Mouse (Mus musculus): ENCODE measurements around the gene Cfap65. TPM values are rescaled to one million over a fixed set of nuclear protein-coding genes. Genes with fewer than 3 reads are reported as not detected.
A peak's percentile ranks its signal among the peaks of the same experiment; 100 is the strongest.

Gene Cfap65
- total and polyA plus RNA-seq, 3 experiments = 2.3 TPM; not detected in 2

DNA sequence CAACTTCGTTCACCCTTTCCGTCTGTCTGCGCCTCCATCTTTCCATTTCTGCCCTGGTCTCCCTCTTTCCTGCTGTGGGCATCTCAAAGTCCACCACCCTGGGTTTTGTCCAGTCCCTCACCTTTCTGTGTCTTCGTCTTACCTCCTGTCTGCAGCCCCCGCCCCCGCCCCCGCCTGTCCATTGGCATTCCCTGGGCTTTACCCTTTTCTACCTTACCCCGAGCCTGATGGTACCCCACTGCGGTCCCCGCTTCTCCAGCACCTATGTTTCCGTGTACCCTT, 79.0 kb downstream of the Cfap65 start:
- no peak for TF ChIP-seq EP300 (IDR thresholded peaks at IDR 0.05; ENCODE audit: insufficient read depth, low read depth, low read length)
- no peak for TF ChIP-seq POLR2A (IDR thresholded peaks at IDR 0.05; ENCODE audit: insufficient read depth, low read depth, low read length)
- no peak for TF ChIP-seq CTCF (IDR thresholded peaks at IDR 0.05)
- DNase-seq = no peak
- Histone ChIP-seq H3K27me3 (ENCODE audit: control insufficient read depth, insufficient read depth, low read length) (peaks cover 33% of the 10 kb centered on the region), H3K79me2 (replicated peaks; ENCODE audit: control insufficient read depth, insufficient read depth, low read length) (no peaks in the 10 kb centered on the region), H3K4me3 (no peak overlapping the region), H3K27ac (no peak overlapping the region), H3K9ac (ENCODE audit: low read depth, low read length) (no peak overlapping the region), H3K36me3 (ENCODE audit: control insufficient read depth, insufficient read depth, low read length) (no peaks in the 10 kb centered on the region), H3K4me1 (ENCODE audit: control insufficient read depth, insufficient read depth, low read length) (no peaks in the 10 kb centered on the region)
- 6% methylated on average over 11 of the region's 11 CpGs for WGBS
- intact Hi-C loops (cut with DNase I) = no loop called here

DNA sequence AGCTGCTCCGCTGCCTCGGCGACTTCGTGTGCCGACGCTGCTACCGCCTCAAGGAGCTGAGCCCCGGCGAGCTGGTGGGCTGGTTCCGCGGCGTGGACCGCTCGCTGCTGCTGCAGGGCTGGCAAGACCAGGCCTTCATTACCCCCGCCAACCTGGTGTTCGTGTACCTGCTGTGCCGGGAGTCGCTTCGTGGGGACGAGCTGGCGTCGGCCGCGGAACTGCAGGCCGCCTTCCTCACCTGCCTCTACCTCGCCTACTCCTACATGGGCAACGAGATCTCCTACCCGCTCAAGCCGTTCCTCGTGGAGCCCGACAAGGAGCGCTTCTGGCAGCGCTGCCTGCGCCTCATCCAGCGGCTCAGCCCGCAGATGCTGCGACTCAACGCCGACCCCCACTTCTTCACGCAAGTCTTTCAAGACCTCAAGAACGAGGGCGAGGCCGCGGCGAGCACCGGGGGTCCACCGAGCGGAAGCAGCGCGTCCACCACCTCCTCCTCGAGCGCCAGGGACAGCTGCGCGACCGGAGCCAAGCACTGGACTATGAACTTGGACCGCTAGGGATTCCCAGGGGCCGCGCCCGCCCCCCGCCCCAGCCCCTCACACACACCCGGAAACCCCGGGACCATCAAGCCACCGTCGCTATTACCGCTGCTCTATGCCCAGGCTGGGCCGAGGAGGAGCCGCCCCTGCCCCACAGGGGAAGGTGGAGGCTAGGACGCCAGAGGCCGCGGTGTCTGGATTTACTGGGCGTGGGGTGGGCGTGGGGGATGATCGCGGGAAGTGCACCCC, 79.6 kb downstream of the Cfap65 start:
- no peaks in the 10 kb centered on the region for H3K79me2 ChIP-seq (replicated peaks; ENCODE audit: control insufficient read depth, insufficient read depth, low read length)
- intact Hi-C loops (cut with DNase I) = no loop called here
- no peaks in the 10 kb centered on the region for H3K36me3 ChIP-seq (ENCODE audit: control insufficient read depth, insufficient read depth, low read length)
- no peak overlapping the region for H3K4me3 ChIP-seq
- H3K9ac ChIP-seq (ENCODE audit: low read depth, low read length) = no peak overlapping the region
- WGBS = 1% methylated on average over 74 of the region's 74 CpGs
- peaks cover 36% of the 10 kb centered on the region for H3K27me3 ChIP-seq (ENCODE audit: control insufficient read depth, insufficient read depth, low read length)
- DNase-seq = no peak
- H3K4me1 ChIP-seq (ENCODE audit: control insufficient read depth, insufficient read depth, low read length) = no peaks in the 10 kb centered on the region
- no peak for TF ChIP-seq CTCF (IDR thresholded peaks at IDR 0.05)
- TF ChIP-seq POLR2A (IDR thresholded peaks at IDR 0.05; ENCODE audit: insufficient read depth, low read depth, low read length) = no peak
- no peak for TF ChIP-seq EP300 (IDR thresholded peaks at IDR 0.05; ENCODE audit: insufficient read depth, low read depth, low read length)
- no peak overlapping the region for H3K27ac ChIP-seq

DNA sequence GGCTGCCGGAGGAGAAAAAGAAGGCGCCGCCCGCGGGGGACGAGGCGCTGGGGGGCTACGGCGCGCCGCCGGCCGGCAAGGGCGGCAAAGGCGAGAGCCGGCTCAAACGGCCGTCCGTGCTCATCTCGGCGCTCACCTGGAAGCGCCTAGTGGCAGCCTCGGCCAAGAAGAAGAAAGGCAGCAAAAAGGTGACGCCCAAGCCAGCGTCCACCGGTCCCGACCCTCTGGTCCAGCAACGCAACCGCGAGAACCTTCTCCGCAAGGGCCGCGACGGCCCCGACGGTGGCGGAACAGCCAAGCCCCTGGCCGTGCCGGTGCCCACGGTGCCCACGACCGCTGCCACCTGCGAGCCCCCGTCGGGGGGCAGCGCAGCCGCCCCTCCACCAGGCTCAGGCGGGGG, 80.2 kb downstream of the Cfap65 start:
- H3K4me3 ChIP-seq = peak overlapping the region; percentile 45
- no peak for DNase-seq
- intact Hi-C loops (cut with DNase I) = no loop called here

DNA sequence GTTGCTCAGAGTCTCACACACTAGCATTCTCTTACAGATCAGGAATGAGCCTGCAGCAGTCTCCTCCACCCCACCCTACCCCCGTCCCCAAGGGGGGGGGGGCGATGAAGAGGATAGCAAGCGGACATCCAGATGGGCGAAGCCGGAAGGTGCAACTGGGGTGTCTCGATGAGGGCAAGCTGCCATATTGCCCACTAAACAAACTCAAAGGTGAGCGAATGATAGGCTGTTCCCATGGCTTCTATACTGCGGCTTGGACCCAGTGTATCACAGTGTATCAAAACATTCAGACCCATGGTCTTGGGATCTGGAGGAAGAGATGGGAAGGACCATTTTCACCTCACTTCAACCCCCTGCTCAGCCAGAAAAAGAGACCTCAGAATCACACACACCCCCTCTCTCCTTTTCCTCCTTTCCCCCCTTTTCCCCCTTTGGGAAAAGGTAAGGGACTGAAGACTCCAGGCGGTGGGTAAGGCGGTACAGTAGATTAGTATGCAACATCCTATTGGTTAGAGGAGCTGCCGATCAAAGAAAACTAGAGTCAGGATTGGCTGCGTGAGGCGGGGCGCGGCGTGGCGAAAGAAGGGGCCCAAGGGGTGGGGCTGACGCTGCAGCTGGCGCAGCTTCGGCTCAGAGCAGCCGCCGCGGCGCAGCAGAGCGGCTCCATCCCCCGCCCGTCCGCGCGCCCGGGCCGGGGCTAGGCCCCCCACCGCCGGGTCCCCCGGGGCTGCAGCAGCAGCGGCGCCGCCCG, 80.9 kb downstream of the Cfap65 start, which contains the start of gene Cdk5r2:
Gene Cdk5r2, plus strand, starts transcription at position 629 of the 751 bp plus-strand sequence.
- intact Hi-C loops (cut with DNase I) = no loop called here
- H3K4me1 ChIP-seq (ENCODE audit: control insufficient read depth, insufficient read depth, low read length) = no peaks in the 10 kb centered on the region
- WGBS = 6% methylated on average over 34 of the region's 39 CpGs
- H3K79me2 ChIP-seq (replicated peaks; ENCODE audit: control insufficient read depth, insufficient read depth, low read length) = no peaks in the 10 kb centered on the region
- H3K4me3 ChIP-seq = peak within 1 kb of the TSS; percentile 45
- H3K36me3 ChIP-seq (ENCODE audit: control insufficient read depth, insufficient read depth, low read length) = no peaks in the 10 kb centered on the region
- no peak for TF ChIP-seq CTCF (IDR thresholded peaks at IDR 0.05)
- DNase-seq = peak; percentile 74 to 80
- peaks cover 39% of the 10 kb centered on the region for H3K27me3 ChIP-seq (ENCODE audit: control insufficient read depth, insufficient read depth, low read length)
- H3K9ac ChIP-seq (ENCODE audit: low read depth, low read length) = no peak within 1 kb of the TSS
- no peak within 1 kb of the TSS for H3K27ac ChIP-seq

More for the DNA sequence above, 80.2 kb downstream of the Cfap65 start:
- Histone ChIP-seq H3K27ac (no peak overlapping the region), H3K36me3 (ENCODE audit: control insufficient read depth, insufficient read depth, low read length) (no peaks in the 10 kb centered on the region), H3K9ac (ENCODE audit: low read depth, low read length) (no peak overlapping the region), H3K4me1 (ENCODE audit: control insufficient read depth, insufficient read depth, low read length) (no peaks in the 10 kb centered on the region), H3K79me2 (replicated peaks; ENCODE audit: control insufficient read depth, insufficient read depth, low read length) (no peaks in the 10 kb centered on the region), H3K27me3 (ENCODE audit: control insufficient read depth, insufficient read depth, low read length) (peaks cover 41% of the 10 kb centered on the region)
- WGBS = under 1% methylated on average over 46 of the region's 48 CpGs
- TF ChIP-seq POLR2A (IDR thresholded peaks at IDR 0.05; ENCODE audit: insufficient read depth, low read depth, low read length) (no peak), CTCF (IDR thresholded peaks at IDR 0.05) (no peak), EP300 (IDR thresholded peaks at IDR 0.05; ENCODE audit: insufficient read depth, low read depth, low read length) (no peak)

Small RNAs within 50 kb of the gene (microRNA-seq; reads per million reads assigned to microRNA genes)
- 13.5 to 28.6 reads per million in 2 experiments for gene Mir375

Other genes starting within 250 kb of the Cfap65 start
- gene Cyp27a1, start 222.0 kb downstream of the Cfap65 start, total RNA-seq (2021) = 10 to 100 TPM; 10.1 to 18.1 TPM
- 17.0 and 22.2 TPM in 2 replicates for gene Cyp27a1, start 222.0 kb downstream of the Cfap65 start, polyA plus RNA-seq (2012; rRNA removed)
- gene Prkag3, start 186.4 kb downstream of the Cfap65 start, total RNA-seq (2021) = 1 to 10 TPM; 1.1 to 1.3 TPM
- 2.1 and 3.0 TPM in 2 replicates for gene Prkag3, start 186.4 kb downstream of the Cfap65 start, polyA plus RNA-seq (2012; rRNA removed)
- under 1 TPM; 0.32 to 0.70 TPM for gene Wnt6, start 163.7 kb downstream of the Cfap65 start, total RNA-seq (2021)
- 0.38 and 0.39 TPM in 2 replicates for gene Wnt6, start 163.7 kb downstream of the Cfap65 start, polyA plus RNA-seq (2012; rRNA removed)
- gene Wnt10a, start 144.1 kb downstream of the Cfap65 start, total RNA-seq (2021) = not detected
- gene Wnt10a, start 144.1 kb downstream of the Cfap65 start, polyA plus RNA-seq (2012; rRNA removed) = not detected in 2 replicates
- gene Cdk5r2, start 80.7 kb downstream of the Cfap65 start, total RNA-seq (2021) = under 1 TPM in 1 of 2 experiments, not detected in 1; 0.07 TPM
- gene Cdk5r2, start 80.7 kb downstream of the Cfap65 start, polyA plus RNA-seq (2012; rRNA removed) = 0.06 and 0.15 TPM in 2 replicates
- not detected for gene Fev, start 50.2 kb downstream of the Cfap65 start, total RNA-seq (2021)
- 0.10 TPM in 1 of 2 replicates, not detected in the other for gene Fev, start 50.2 kb downstream of the Cfap65 start, polyA plus RNA-seq (2012; rRNA removed)
- not detected for gene Cryba2, start 42.5 kb downstream of the Cfap65 start, total RNA-seq (2021)
- gene Cryba2, start 42.5 kb downstream of the Cfap65 start, polyA plus RNA-seq (2012; rRNA removed) = 0.16 TPM in 1 of 2 replicates, not detected in the other
- gene Ihh, start 16.1 kb upstream of the Cfap65 start, total RNA-seq (2021) = under 1 TPM; 0.14 to 0.16 TPM
- gene Ihh, start 16.1 kb upstream of the Cfap65 start, polyA plus RNA-seq (2012; rRNA removed) = 0.04 and 0.23 TPM in 2 replicates
- gene Nhej1, start 189.6 kb upstream of the Cfap65 start, total RNA-seq (2021) = 1 to 10 TPM; 3.6 to 4.7 TPM
- gene Nhej1, start 189.6 kb upstream of the Cfap65 start, polyA plus RNA-seq (2012; rRNA removed) = 3.9 and 4.0 TPM in 2 replicates
- 1 to 10 TPM in 1 of 2 experiments, under 1 TPM in 1; 0.34 to 1.0 TPM for gene Slc23a3, start 198.3 kb upstream of the Cfap65 start, total RNA-seq (2021)
- 1.7 and 1.8 TPM in 2 replicates for gene Slc23a3, start 198.3 kb upstream of the Cfap65 start, polyA plus RNA-seq (2012; rRNA removed)
- 10 to 100 TPM; 20.7 to 21.8 TPM for gene Cnppd1, start 207.1 kb upstream of the Cfap65 start, total RNA-seq (2021)
- 25.7 and 26.3 TPM in 2 replicates for gene Cnppd1, start 207.1 kb upstream of the Cfap65 start, polyA plus RNA-seq (2012; rRNA removed)
- 10 to 100 TPM; 20.3 to 20.5 TPM for gene Retreg2, start 207.2 kb upstream of the Cfap65 start, total RNA-seq (2021)
- gene Retreg2, start 207.2 kb upstream of the Cfap65 start, polyA plus RNA-seq (2012; rRNA removed) = 35.7 and 51.7 TPM in 2 replicates
- 10 to 100 TPM; 13.2 to 17.4 TPM for gene Zfand2b, start 233.0 kb upstream of the Cfap65 start, total RNA-seq (2021)
- 31.4 and 34.9 TPM in 2 replicates for gene Zfand2b, start 233.0 kb upstream of the Cfap65 start, polyA plus RNA-seq (2012; rRNA removed)
- 10 to 100 TPM; 26.6 to 29.1 TPM for gene Abcb6, start 244.8 kb upstream of the Cfap65 start, total RNA-seq (2021)
- 25.2 and 30.3 TPM in 2 replicates for gene Abcb6, start 244.8 kb upstream of the Cfap65 start, polyA plus RNA-seq (2012; rRNA removed)